Mouse (Mus musculus) midbrain, postnatal 0 days (tissue): ENCODE results near the gene Apaf1. TPM values are rescaled to one million over a fixed set of nuclear protein-coding genes. Genes with fewer than 3 reads are reported as not detected.
A peak's percentile ranks its signal among the peaks of the same experiment; 100 is the strongest.

Experiments used
- ATAC-seq: fragments of 200-750 bp; cut with Nextera tagmentation; 2 replicates; pipeline ENCODE4 v1.8.0; 2017; ENCODE audit warnings: moderate number of reproducible peaks, mild to moderate bottlenecking, moderate TSS enrichment, moderate library complexity; ENCODE audit not compliant: low FRiP score
- DNase-seq: peaks from one replicate; pipeline ENCODE4 v3.0.0-alpha.2; 2015; ENCODE audit warnings: low spot score
- H3K27ac ChIP-seq: fragments of 300-500 bp; sonication (generic); 2 replicates; pipeline ENCODE4 v1.5.1; 2014; ENCODE audit warnings: low read depth, mild to moderate bottlenecking, low read length, mixed read lengths
- H3K27me3 ChIP-seq: fragments of 300-500 bp; sonication (generic); 2 replicates; pipeline ENCODE4 v1.6.1; 2014; ENCODE audit warnings: low read length, control low read depth, mixed read lengths; ENCODE audit not compliant: insufficient read depth
- H3K36me3 ChIP-seq: fragments of 300-500 bp; sonication (generic); 2 replicates; pipeline ENCODE4 v1.6.1; 2014; ENCODE audit warnings: low read length, control low read depth, mixed read lengths; ENCODE audit not compliant: insufficient read depth
- H3K4me1 ChIP-seq: fragments of 300-500 bp; sonication (generic); 2 replicates; pipeline ENCODE4 v1.6.1; 2014; ENCODE audit warnings: mild to moderate bottlenecking, control low read depth, antibody characterized with exemption, low read length, mixed read lengths; ENCODE audit not compliant: insufficient read depth
- H3K4me2 ChIP-seq: fragments of 300-500 bp; sonication (generic); 2 replicates; pipeline ENCODE4 v1.6.1; 2014; ENCODE audit warnings: low read depth, mild to moderate bottlenecking, low read length, mixed read lengths; ENCODE audit not compliant: poor library complexity, severe bottlenecking
- H3K4me3 ChIP-seq: fragments of 300-500 bp; sonication (generic); 2 replicates; pipeline ENCODE4 v1.5.1; 2014; ENCODE audit warnings: low read depth, mild to moderate bottlenecking, low read length, moderate library complexity
- H3K9ac ChIP-seq: fragments of 300-500 bp; sonication (generic); replicated peaks from 2 replicates; pipeline ENCODE4 v1.6.1; 2014; ENCODE audit warnings: mild to moderate bottlenecking, low read length, moderate library complexity, mixed read lengths; ENCODE audit not compliant: poor library complexity, severe bottlenecking
- H3K9me3 ChIP-seq: fragments of 300-500 bp; sonication (generic); 2 replicates; pipeline ENCODE4 v1.6.1; 2016; ENCODE audit warnings: low read length, control low read depth
- CTCF ChIP-seq: IDR thresholded peaks from 2 replicates; pipeline ENCODE4 v1.5.1; 2016; ENCODE audit warnings: antibody characterized with exemption, mild to moderate bottlenecking
- WGBS: fragments of 180-500 bp; shearing (Covaris S2); extraction: QIAGEN DNeasy Blood & Tissue Kit; methylation state at CpG from one replicate; pipeline ENCODE4 v1.1.7; 2014; 5-methylcytosine and 5-hydroxymethylcytosine counted together
- polyA plus RNA-seq: library from polyadenylated mRNA; unstranded; fragments of >200 nt; fragmentation: Nextera tagmentation; extraction: Ambion mirVana; gene quantifications from 2 replicates; pipeline ENCODE4 v1.2.1, GENCODE M21; 2015
- total RNA-seq: library from RNA; depleted of rRNA; stranded (reverse); fragments of >200 nt; gene quantifications from 2 replicates; pipeline ENCODE4 v1.2.3, GENCODE M21; 2014; rRNA removed

Apaf1 gene
- 29.5 and 57.1 TPM in 2 replicates for total RNA-seq
- polyA plus RNA-seq: 14.2 and 16.4 TPM in 2 replicates

- no peaks in the 10 kb centered on the region for H3K4me1 ChIP-seq
- ATAC-seq (peak; percentile 97), DNase-seq (peak; percentile 99)
- under 1% methylated on average over 82 of the region's 87 CpGs for WGBS
- peak within 1 kb of the TSS; percentile 73 for H3K4me2 ChIP-seq
- no peaks in the 10 kb centered on the region for H3K9me3 ChIP-seq
- peak within 1 kb of the TSS; percentile 71 for H3K27ac ChIP-seq
- peaks cover 3% of the 10 kb centered on the region; the same call in 1 of the 2 replicates for H3K36me3 ChIP-seq
- no peaks in the 10 kb centered on the region for H3K27me3 ChIP-seq
- peak within 1 kb of the TSS; percentile 78 for H3K4me3 ChIP-seq
- peak within 1 kb of the TSS; percentile 75 for H3K9ac ChIP-seq
- no peak for TF ChIP-seq CTCF
Measured at GRCm38 (mm10) chr10:91082550-91083392, at the start of gene Apaf1, which contains the start of gene Ikbip. Apaf1 (minus strand) TSS chr10:91082770. Ikbip (plus strand) TSS chr10:91082940.

- whole genome bisulfite sequencing: 70% methylated on average over 1 of the region's 1 CpGs
Measured at GRCm38 (mm10) chr10:91131565-91131964, 49.0 kb upstream of the Apaf1 start.

GRCm38 (mm10) chr10:91130792-91131191 lies 48.2 kb upstream of the Apaf1 start:
- no peak for TF ChIP-seq CTCF
- no peak for DNase-seq
- H3K27me3 ChIP-seq: no peaks in the 10 kb centered on the region
- H3K4me1 ChIP-seq: no peaks in the 10 kb centered on the region
- no peaks in the 10 kb centered on the region for H3K9me3 ChIP-seq
- WGBS: 68% methylated on average over 3 of the region's 3 CpGs
- H3K36me3 ChIP-seq: no peaks in the 10 kb centered on the region
- no peak overlapping the region for H3K27ac ChIP-seq
- no peak overlapping the region for H3K4me2 ChIP-seq
- ATAC-seq: no peak
- H3K4me3 ChIP-seq: no peak overlapping the region
- H3K9ac ChIP-seq: no peak overlapping the region

More at GRCm38 (mm10) chr10:91131565-91131964, 49.0 kb upstream of the Apaf1 start:
- Histone ChIP-seq H3K4me1 (no peaks in the 10 kb centered on the region), H3K27me3 (no peaks in the 10 kb centered on the region), H3K9me3 (no peaks in the 10 kb centered on the region), H3K4me2 (no peak overlapping the region), H3K36me3 (no peaks in the 10 kb centered on the region), H3K27ac (no peak overlapping the region), H3K9ac (no peak overlapping the region), H3K4me3 (no peak overlapping the region)
- no peak for ATAC-seq
- DNase-seq: no peak
- TF ChIP-seq CTCF: no peak

GRCm38 (mm10) chr10:91128551-91129160 lies 46.1 kb upstream of the Apaf1 start:
- no peak for ATAC-seq
- no peak for TF ChIP-seq CTCF

GRCm38 (mm10) chr10:91127395-91127794 lies 44.8 kb upstream of the Apaf1 start:
- ATAC-seq (no peak), DNase-seq (no peak)
- peaks cover 5% of the 10 kb centered on the region; the same call in 1 of the 2 replicates for H3K4me1 ChIP-seq
- H3K4me2 ChIP-seq: no peak overlapping the region
- H3K4me3 ChIP-seq: no peak overlapping the region
- 72% methylated on average over 2 of the region's 2 CpGs for WGBS
- H3K36me3 ChIP-seq: no peaks in the 10 kb centered on the region
- no peak overlapping the region for H3K27ac ChIP-seq
- no peaks in the 10 kb centered on the region for H3K27me3 ChIP-seq
- TF ChIP-seq CTCF: no peak
- H3K9ac ChIP-seq: no peak overlapping the region
- no peaks in the 10 kb centered on the region for H3K9me3 ChIP-seq

More at GRCm38 (mm10) chr10:91128551-91129160, 46.1 kb upstream of the Apaf1 start:
- Histone ChIP-seq H3K27me3 (no peaks in the 10 kb centered on the region), H3K9ac (no peak overlapping the region), H3K4me1 (no peaks in the 10 kb centered on the region), H3K36me3 (no peaks in the 10 kb centered on the region), H3K27ac (no peak overlapping the region), H3K9me3 (no peaks in the 10 kb centered on the region), H3K4me3 (no peak overlapping the region), H3K4me2 (no peak overlapping the region)
- 53% methylated on average over 1 of the region's 1 CpGs for WGBS
- no peak for DNase-seq
